Comparison of ENCODE assay signal across 8 mouse cellular contexts in the genomic region with DNA sequence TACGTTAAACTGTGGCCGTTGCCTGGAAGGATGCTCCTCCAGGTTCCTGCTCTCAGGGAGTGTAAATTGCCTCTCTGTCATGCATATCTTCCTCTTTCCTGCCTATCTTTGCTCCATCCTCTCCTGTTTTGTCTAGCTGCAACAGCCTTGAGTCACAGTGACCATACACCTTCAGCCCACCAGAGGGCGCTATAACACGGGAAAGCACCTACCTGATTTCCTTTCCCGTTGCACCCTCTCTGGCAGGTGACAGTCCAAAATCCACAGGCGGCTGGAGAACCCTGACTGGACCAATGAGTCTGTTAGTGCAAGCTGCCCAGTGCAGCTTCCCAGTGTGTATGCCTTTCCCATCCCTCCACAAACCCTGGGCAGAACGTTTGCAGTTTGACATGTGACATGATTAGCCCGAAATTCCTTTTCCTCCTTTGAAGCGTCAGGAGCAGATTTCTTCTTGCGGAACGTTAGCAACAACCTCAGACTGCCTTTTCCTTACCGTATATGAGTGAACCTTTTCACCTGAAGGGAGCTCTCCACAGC. TPM values are rescaled to one million over a fixed set of nuclear protein-coding genes. Genes with fewer than 3 reads are reported as not detected.
A peak's percentile ranks its signal among the peaks of the same experiment; 100 is the strongest.
DNase-seq lines count a peak whose midpoint lies in the region; ATAC-seq and TF ChIP-seq lines count a peak whose summit lies in the region.
"Had no signal": no experiment of that assay in that cellular context is flagged by ENCODE, and none has a peak within 500 bp of the region (broad histone marks: within the 10 kb centered on the region; RNA-seq: fewer than 3 reads in every experiment).

No protein-coding gene starts in this region.

- H3K4me2 ChIP-seq in heart, embryonic 13.5 days, result peak overlapping the region; percentile 32; the same call in 1 of the 2 replicates

- no peak for TF ChIP-seq EP300 in MEL (IDR thresholded peaks at IDR 0.05; ENCODE audit: low read depth in 1 of 2, low read length in 2 of 2)

- 21% methylated on average over 12 of the region's 12 CpGs for WGBS in heart, embryonic 13.5 days
- WGBS in small intestine, adult 2 months, result 27% methylated on average over 12 of the region's 12 CpGs

- no peak for ATAC-seq in heart, embryonic 13.5 days (ENCODE audit: extremely low read depth, insufficient number of reproducible peaks, low FRiP score, low TSS enrichment)
- peak; percentile 83 for ATAC-seq in megakaryocyte, adult 5-6 weeks (ENCODE audit: poor library complexity, severe bottlenecking)

- no peak overlapping the region for H3K9ac ChIP-seq in MEL (ENCODE audit: control insufficient read depth, low read depth, low read length, poor library complexity, severe bottlenecking)
- H3K9ac ChIP-seq in heart, embryonic 13.5 days, result peak overlapping the region; percentile 42; the same call in 1 of the 2 replicates

- H3K9me3 ChIP-seq in MEL (replicated peaks; ENCODE audit: insufficient read depth, low read length), result no peaks in the 10 kb centered on the region
- no peaks in the 10 kb centered on the region for H3K9me3 ChIP-seq in heart, embryonic 13.5 days

- DNase-seq in MEL (ENCODE audit: low read depth, low spot score), result peak; percentile 56
- peak; percentile 83 to 86 for DNase-seq in adrenal gland, postnatal 36 days
- DNase-seq in embryo, embryonic 9.5 days (ENCODE audit: extremely low spot score), result peak; percentile 73
- DNase-seq in layer of hippocampus, adult 9-10 months (ENCODE audit: low spot score), result peak; percentile 56

- no peaks in the 10 kb centered on the region for H3K4me1 ChIP-seq in MEL (ENCODE audit: control insufficient read depth in 1 of 2, insufficient read depth in 2 of 2, low read length in 2 of 2)
- H3K4me1 ChIP-seq in heart, embryonic 13.5 days, result peaks cover 28% of the 10 kb centered on the region
- peaks cover 4% of the 10 kb centered on the region; the same call in 1 of the 2 replicates for H3K4me1 ChIP-seq in small intestine, adult 2 months (ENCODE audit: control insufficient read depth, insufficient read depth, insufficient read length, low read length)

- no peaks in the 10 kb centered on the region for H3K79me2 ChIP-seq in MEL (ENCODE audit: control insufficient read depth, insufficient read depth, low read length, poor library complexity)

- peak; percentile 70 for TF ChIP-seq RAD21 in MEL (IDR thresholded peaks at IDR 0.05; ENCODE audit: low read depth, low read length)

- no peak for TF ChIP-seq POLR2A in MEL (IDR thresholded peaks at IDR 0.05; ENCODE audit: control insufficient read depth in 1 of 2, insufficient read depth in 1 of 2, low read depth in 1 of 2, low read length in 2 of 2, poor library complexity in 1 of 2)
- TF ChIP-seq POLR2A in small intestine, adult 2 months (IDR thresholded peaks at IDR 0.05; ENCODE audit: low read depth, low read length), result no peak

- no peak overlapping the region for H3K27ac ChIP-seq in MEL (ENCODE audit: control insufficient read depth, low read depth, low read length)
- H3K27ac ChIP-seq in heart, embryonic 13.5 days (replicated peaks), result no peak overlapping the region
- H3K27ac ChIP-seq in small intestine, adult 2 months (ENCODE audit: insufficient read depth, low read depth, low read length), result no peak overlapping the region
- H3K27ac ChIP-seq: macrophage had no signal

- H3K4me3 ChIP-seq in MEL (ENCODE audit: control insufficient read depth in 1 of 2, insufficient read depth in 1 of 2, low read depth in 2 of 2, low read length in 2 of 2), result no peak overlapping the region
- no peak overlapping the region for H3K4me3 ChIP-seq in heart, embryonic 13.5 days
- no peak overlapping the region for H3K4me3 ChIP-seq in small intestine, adult 2 months (ENCODE audit: low read depth, low read length)

- no peaks in the 10 kb centered on the region; a peak in 1 of 4 replicates for H3K27me3 ChIP-seq in MEL (ENCODE audit: control insufficient read depth in 1 of 2, insufficient read depth in 2 of 2, low read length in 2 of 2)
- peaks cover 16% of the 10 kb centered on the region for H3K27me3 ChIP-seq in heart, embryonic 13.5 days (replicated peaks)
- no peaks in the 10 kb centered on the region for H3K27me3 ChIP-seq in small intestine, adult 2 months (ENCODE audit: control insufficient read depth, insufficient read depth, low read length)

- no peaks in the 10 kb centered on the region for H3K36me3 ChIP-seq in MEL (ENCODE audit: control insufficient read depth in 1 of 2, insufficient read depth in 2 of 2, low read length in 2 of 2)
- H3K36me3 ChIP-seq in heart, embryonic 13.5 days, result no peaks in the 10 kb centered on the region
- no peaks in the 10 kb centered on the region for H3K36me3 ChIP-seq in small intestine, adult 2 months (ENCODE audit: control insufficient read depth, insufficient read depth, low read length)

- peak; percentile 71 to 81 (median 72) for TF ChIP-seq CTCF in MEL (IDR thresholded peaks at IDR 0.05 in 2 of 3, conservative IDR thresholded peaks at IDR 0.05 in 1 of 3; ENCODE audit: control insufficient read depth in 1 of 3, insufficient read depth in 1 of 3, low read depth in 2 of 3, low read length in 3 of 3, poor library complexity in 1 of 3, severe bottlenecking in 1 of 3)
- peak; percentile 91; the same call in 1 of the 2 replicates for TF ChIP-seq CTCF in small intestine, adult 2 months (IDR thresholded peaks at IDR 0.05; ENCODE audit: extremely low read depth, insufficient read length, insufficient replicate concordance, low read depth, low read length)

TF ChIP-seq in MEL, 35 proteins besides CTCF, POLR2A, EP300 and RAD21:
- TF ChIP-seq NELFE (IDR thresholded peaks at IDR 0.05; ENCODE audit: low read depth, low read length) (no peak), GABPA (IDR thresholded peaks at IDR 0.05; ENCODE audit: low read depth, low read length) (no peak), CHD2 (IDR thresholded peaks at IDR 0.05; ENCODE audit: low read length) (no peak), GATA1 (IDR thresholded peaks at IDR 0.05; ENCODE audit: low read depth, low read length) (no peak), HCFC1 (IDR thresholded peaks at IDR 0.05; ENCODE audit: low read depth, low read length) (no peak), SMC3 (IDR thresholded peaks at IDR 0.05; ENCODE audit: low read depth, low read length) (peak; percentile 74), ZKSCAN1 (IDR thresholded peaks at IDR 0.05; ENCODE audit: low read depth, low read length) (no peak), ZC3H11A (IDR thresholded peaks at IDR 0.05; ENCODE audit: low read depth, low read length) (peak; percentile 71)

RNA-seq across cellular contexts. Expression of gene Neurl1b, which starts 48.1 kb away (rescaled TPM):
- total RNA-seq in MEL (2012; rRNA removed), result 0.12 and 0.13 TPM in 2 replicates
- under 1 TPM in 1 of 2 experiments, not detected in 1; 0.28 TPM for polyA plus RNA-seq in MEL (2012; ENCODE audit: insufficient read depth in 1 of 2, insufficient read length in 2 of 2, low read depth in 1 of 2, low replicate concordance in 2 of 2, missing spikeins in 1 of 2)
- 10 to 100 TPM; 43.0 to 57.4 TPM for total RNA-seq in adrenal gland, postnatal 36 days (2021)
- 2.1 and 2.3 TPM in 2 replicates for polyA plus RNA-seq in heart, embryonic 13.5 days (2015; fragmentation: Nextera tagmentation; extraction: Ambion mirVana)
- total RNA-seq in megakaryocyte, adult 5-6 weeks (2015), result 6.8 and 8.5 TPM in 2 replicates
- 6.9 and 8.6 TPM in 2 replicates for total RNA-seq in megakaryocyte, adult 5-6 weeks (2017)
- polyA plus RNA-seq in small intestine, adult 2 months (2012; rRNA removed), result 39.3 and 79.7 TPM in 2 replicates

Comparison
In these comparisons a context has a peak if more than half of its experiments do, and no peak if none do; other contexts are left out.
1. RNA of gene Neurl1b, which starts 48.1 kb away (total RNA-seq): 43.0 to 57.4 TPM in adrenal gland, postnatal 36 days; 6.8 to 8.6 TPM in megakaryocyte, adult 5-6 weeks and 0.12 to 0.13 TPM in MEL; every median in the first group is over 4 times any median in the second.
2. Peak in every context shown above with its lines, with median percentiles within 50 percentile points of each other: DNase-seq.